Mouse (Mus musculus) ZHBTc4 (cell line): ENCODE measurements around the gene Hmcn1.

Source experiments
- DNase-seq: peaks from one replicate; pipeline ENCODE4 v3.0.0-alpha.2; 2011; ENCODE audit warnings: low read depth, low spot score

Gene Hmcn1

DNA sequence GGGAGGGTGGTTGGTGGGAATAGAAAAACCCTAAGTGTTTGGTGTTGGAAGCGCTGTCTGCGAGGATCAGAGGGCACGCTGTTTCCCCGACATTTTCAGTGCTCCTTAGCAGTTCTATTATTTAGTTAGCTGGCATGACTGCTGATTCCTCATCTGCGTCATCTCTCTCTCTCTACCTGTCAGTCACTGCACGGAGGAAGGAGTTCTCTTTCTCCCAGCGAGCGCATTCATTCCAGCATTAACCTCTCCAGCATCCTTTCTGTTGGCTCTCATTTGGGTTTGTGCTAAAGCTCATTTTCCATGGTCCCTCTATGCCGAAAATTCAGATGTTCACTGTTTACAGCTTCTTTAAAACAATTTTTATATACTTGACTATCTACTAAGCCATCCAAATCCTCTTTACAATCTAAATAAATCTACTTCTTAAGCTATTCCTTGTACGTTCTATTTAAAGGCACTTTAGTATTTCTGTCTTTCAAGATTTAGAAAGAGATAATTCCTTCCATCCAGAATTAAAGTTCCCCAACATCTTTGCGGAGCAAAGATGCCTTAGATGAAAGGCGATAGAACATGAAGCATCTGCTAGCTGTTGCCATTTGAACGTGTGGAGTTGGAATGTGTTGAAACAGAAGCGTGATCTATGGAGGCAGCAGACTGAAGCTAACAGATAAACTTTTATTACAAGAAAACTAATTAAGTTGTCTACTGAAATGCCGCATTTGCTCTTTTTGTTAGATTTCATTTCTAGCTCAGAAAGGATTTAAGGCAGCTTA is 210.0 kb downstream of the Hmcn1 start:
- DNase-seq, result no peak

DNA sequence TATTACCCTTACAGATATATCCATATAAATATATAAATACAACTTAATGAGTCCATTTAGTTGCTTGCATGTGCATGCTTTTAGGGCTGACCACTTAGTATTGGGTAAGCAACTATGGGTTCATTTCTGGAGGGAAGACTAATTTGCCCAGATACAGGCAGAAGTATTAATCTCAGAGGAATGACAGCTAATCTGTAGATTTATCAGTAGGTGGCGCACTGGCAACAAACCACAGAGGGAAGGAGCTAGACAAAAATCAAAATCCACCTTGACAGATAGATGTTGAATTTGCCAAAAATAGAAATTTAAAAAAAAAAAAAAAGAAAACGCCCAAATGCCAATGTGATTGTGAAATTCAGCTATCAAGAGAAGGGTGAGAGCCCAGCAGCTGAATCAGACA is 213.3 kb downstream of the Hmcn1 start:
- DNase-seq, result no peak

DNA sequence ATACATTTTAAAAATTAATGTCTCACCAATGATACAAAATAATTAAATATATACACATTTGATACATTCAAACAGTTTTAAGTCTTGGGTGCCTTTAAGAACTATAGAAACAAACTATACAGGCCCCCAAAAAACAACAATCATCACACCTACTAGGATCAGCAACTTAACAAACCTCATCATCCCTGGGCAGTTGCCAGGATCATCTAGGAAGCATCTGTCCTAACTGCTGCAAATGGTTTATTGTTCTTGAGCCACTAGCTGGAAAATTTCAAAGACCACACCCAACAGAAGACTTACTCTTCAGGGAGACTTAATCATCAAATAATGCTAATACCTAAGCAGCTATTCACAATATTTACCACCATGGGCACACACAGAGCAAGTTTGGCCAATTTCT is 216.5 kb downstream of the Hmcn1 start:
- DNase-seq, result no peak

- no peak for DNase-seq
These were observed 217.5 kb downstream of the Hmcn1 start for GRCm38 (mm10) chr1:150775742-150776141.

DNA sequence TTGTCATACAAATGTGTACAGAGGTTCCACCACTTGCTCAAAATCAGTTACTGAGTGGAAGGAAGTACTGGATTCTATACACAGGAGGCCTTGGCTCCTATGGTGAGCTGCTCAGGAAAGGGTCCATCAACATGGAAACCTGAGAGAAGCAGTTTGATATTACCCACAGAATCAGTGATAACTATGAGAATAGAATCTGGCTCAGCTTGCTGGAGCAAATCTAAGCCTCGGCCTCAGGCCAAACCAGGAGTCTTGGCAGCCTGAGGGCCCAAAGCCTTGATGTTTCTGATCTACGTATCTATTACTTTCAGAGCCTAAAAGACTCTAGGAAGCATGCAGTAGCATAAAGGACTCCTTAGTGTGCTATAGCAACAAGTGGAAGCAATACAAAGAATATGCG is 220.3 kb downstream of the Hmcn1 start:
- DNase-seq, result no peak

- peak; percentile 3 for DNase-seq
These were observed 222.2 kb downstream of the Hmcn1 start for GRCm38 (mm10) chr1:150770948-150771521.

- no peak for DNase-seq
These were observed 223.4 kb downstream of the Hmcn1 start for GRCm38 (mm10) chr1:150769836-150770235.

- no peak for DNase-seq
These were observed 231.6 kb downstream of the Hmcn1 start for GRCm38 (mm10) chr1:150761678-150762077.

DNA sequence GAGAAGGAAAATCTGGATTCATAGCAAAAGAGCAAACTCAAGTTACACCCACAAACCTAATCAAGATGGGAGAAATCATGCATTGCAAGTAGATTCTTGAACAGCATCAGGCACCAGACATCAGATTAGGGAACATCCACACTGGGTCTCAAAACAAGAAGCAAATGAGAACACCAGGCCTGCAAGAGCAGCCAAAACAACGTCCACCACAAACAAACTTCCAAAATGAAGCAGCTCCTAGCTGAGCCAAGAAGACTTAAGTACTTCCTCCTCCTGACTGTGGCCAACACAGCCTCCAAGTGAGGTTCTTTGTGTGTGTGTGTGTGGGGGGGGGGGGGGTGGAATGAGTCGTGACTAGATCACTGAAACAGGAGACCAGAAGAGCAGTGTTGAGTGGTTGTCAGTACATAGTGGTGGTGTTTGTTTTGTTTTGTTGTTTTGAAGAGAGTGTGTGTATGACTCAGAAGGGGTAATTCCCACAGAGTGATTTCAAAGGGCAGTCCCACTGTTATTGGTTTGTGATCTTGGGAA is 232.4 kb downstream of the Hmcn1 start:
- DNase-seq, result no peak

- no peak for DNase-seq
These were observed 233.7 kb downstream of the Hmcn1 start for GRCm38 (mm10) chr1:150759476-150760079.

- no peak for DNase-seq
These were observed 239.3 kb downstream of the Hmcn1 start for GRCm38 (mm10) chr1:150753920-150754319.

GRCm38 (mm10) chr1:150748783-150749182 is 244.5 kb downstream of the Hmcn1 start:
- no peak for DNase-seq

DNA sequence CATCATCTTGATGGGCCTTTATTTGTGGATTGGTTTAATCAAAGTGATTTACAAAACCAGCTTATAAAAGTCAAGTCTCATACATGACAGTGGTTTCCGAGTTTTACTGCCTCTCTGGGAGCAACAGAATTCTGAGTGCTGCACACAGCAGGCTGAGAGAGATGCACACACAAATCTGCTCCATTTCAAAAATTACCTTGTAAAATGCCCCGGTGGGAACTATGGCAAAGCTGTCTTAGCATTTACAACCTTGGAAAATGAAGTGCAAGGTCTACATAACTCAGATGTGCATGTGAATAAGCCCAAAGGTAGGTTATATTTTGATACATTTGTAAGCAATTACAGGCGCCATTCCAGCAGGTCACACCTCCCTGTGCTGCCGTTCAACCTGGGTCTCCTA is 245.5 kb downstream of the Hmcn1 start:
- DNase-seq, result no peak

- DNase-seq, result no peak
These were observed 250.0 kb downstream of the Hmcn1 start for GRCm38 (mm10) chr1:150743097-150743843.

DNA sequence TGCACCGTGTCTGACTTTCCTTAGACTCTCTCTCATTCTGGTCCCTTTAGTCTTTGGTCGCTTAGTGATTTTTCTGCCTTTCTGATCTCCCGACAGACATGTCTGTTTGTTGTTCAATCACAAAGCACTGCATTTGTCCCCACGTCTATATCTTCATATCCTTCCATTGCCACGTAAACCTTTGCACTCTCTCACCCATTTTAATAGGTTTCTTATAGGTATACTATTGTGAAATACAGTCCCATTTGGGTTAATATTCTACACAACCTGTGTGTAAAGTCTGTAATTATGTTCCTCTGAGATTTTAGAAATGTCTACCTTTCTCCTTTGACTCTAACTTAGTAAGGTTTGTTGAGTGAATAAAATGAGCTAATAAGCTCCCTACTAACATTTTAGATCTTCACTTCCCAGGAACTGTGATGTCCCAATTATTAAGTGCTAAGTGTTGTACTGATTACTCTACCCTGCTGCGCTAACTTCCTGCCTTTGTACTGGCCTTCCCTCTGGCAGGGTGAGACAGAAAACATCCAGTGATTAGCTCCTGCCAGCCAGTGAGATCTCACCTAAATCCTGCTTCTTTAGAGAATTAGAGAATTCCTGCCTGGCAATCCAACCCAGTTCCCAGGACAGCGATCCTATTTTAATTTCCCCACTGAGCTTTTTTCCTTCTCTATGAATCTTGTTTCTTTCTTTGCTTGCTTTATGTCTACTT is 250.7 kb downstream of the Hmcn1 start:
- DNase-seq, result no peak

GRCm38 (mm10) chr1:150711438-150711837 is 281.8 kb downstream of the Hmcn1 start:
- DNase-seq, result no peak

GRCm38 (mm10) chr1:150706502-150706901 is 286.7 kb downstream of the Hmcn1 start:
- no peak for DNase-seq

DNA sequence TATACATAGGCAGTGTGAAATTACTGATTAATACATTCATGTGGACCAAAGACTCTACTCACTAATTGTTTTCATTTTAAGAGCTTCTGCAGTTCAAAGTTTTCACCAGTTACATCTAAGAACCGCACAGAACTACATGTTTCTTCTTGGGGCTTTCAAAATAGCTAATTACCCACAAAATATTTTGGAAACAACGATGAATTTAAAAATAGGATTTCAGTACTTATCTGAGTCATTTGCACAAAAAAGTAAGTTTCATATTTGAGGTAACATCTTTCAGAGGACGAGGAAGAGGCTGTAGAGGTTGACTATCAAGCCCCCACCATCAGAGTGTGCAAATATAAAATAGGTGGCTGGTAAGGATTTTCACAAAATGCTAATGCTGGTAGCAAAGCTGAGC is 295.5 kb downstream of the Hmcn1 start:
- no peak for DNase-seq

- no peak for DNase-seq
These were observed 311.2 kb downstream of the Hmcn1 start for GRCm38 (mm10) chr1:150682044-150682443.

GRCm38 (mm10) chr1:150681433-150681832 is 311.8 kb downstream of the Hmcn1 start:
- no peak for DNase-seq

DNA sequence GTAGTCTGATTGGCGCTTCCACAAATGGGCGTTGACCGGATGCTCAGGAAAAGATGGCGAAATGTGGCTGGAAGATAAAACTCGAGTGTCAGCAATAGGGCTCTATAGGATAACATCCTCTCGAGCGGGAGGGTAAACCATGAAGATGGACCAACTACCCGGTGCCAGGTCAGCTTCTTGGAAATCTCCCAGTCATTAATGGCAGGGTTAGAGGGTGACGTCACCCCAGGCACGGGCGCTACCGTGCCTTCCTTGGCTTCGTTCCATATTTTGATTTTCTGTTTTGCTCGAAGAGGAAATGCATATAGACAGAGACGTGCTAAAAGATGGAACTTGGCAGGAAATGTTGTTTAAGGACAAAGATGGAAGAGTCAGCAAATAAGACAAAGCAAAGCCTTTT is 312.2 kb downstream of the Hmcn1 start:
- DNase-seq, result no peak
